ENCODE assay signal across 27 mouse cellular contexts in the genomic region with DNA sequence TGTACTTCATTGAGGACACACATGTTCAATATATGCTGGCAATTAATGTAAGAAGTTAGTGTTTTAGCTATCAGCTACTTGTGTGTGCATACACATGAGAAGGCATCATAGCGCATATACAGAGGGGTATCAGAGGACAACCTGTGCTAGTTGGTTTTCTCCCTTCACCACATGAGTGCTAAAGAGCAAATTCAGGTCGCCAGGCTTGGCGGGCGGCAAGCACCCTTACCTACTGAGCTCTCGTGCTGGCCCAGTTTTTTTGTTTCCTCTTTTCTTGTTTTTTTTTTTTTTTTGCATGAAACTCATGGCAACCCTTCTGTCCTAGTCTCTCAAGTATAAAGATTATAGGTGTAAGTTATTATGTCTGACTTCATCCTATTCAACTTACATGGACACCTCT. TPM values are rescaled to one million over a fixed set of nuclear protein-coding genes. Genes with fewer than 3 reads are reported as not detected.
DNase-seq lines count a peak whose midpoint lies in the region; TF ChIP-seq lines count a peak whose summit lies in the region.
"Had no signal": no experiment of that assay in that cellular context is flagged by ENCODE, and none has a peak within 500 bp of the region (broad histone marks: within the 10 kb centered on the region; RNA-seq: fewer than 3 reads in every experiment).

No protein-coding gene starts in this region.

- no peak for TF ChIP-seq POLR2A in CH12.LX (IDR thresholded peaks at IDR 0.05; ENCODE audit: low read depth, low read length)

- no peak for TF ChIP-seq CTCF in CH12.LX (conservative IDR thresholded peaks at IDR 0.05 in 1 of 2, IDR thresholded peaks at IDR 0.05 in 1 of 2; ENCODE audit: low read depth in 2 of 2, low read length in 2 of 2)

- H3K4me3 ChIP-seq in CH12.LX (replicated peaks in 1 of 3; ENCODE audit: low read depth in 2 of 3, low read length in 2 of 3, poor library complexity in 1 of 3) = no peak overlapping the region
- H3K4me3 ChIP-seq in forebrain, embryonic 10.5 days = no peak overlapping the region
- H3K4me3 ChIP-seq: embryonic facial prominence, embryonic 10.5 days; embryonic facial prominence, embryonic 13.5 days; erythroblast, embryonic 14.5 days; forebrain, embryonic 13.5 days; gastrocnemius, adult 2 months; heart, embryonic 12.5 days; heart, embryonic 15.5 days; hindbrain, embryonic 10.5 days; hindbrain, embryonic 13.5 days had no signal

- dilution Hi-C loops in CH12.LX (cut with MboI; ENCODE audit: extremely low pct_ligation_motif_present, extremely low pct_unique_long_range_greater_than_20kb, low sequenced_read_pairs) = no loop called here

- no peaks in the 10 kb centered on the region for H3K27me3 ChIP-seq in CH12.LX (replicated peaks)
- H3K27me3 ChIP-seq in forebrain, embryonic 10.5 days (ENCODE audit: poor library complexity, severe bottlenecking) = no peaks in the 10 kb centered on the region
- H3K27me3 ChIP-seq: embryonic facial prominence, embryonic 13.5 days; forebrain, embryonic 13.5 days; heart, embryonic 12.5 days; heart, embryonic 15.5 days; hindbrain, embryonic 13.5 days; Patski had no signal

- no peak overlapping the region for H3K4me2 ChIP-seq in CH12.LX (ENCODE audit: insufficient read depth, low read depth, poor library complexity, severe bottlenecking)
- H3K4me2 ChIP-seq: embryonic facial prominence, embryonic 13.5 days; forebrain, embryonic 13.5 days; heart, embryonic 12.5 days; heart, embryonic 15.5 days; hindbrain, embryonic 13.5 days had no signal

- H3K9me3 ChIP-seq in CH12.LX (replicated peaks; ENCODE audit: low read length) = no peaks in the 10 kb centered on the region
- H3K9me3 ChIP-seq in forebrain, embryonic 10.5 days = no peaks in the 10 kb centered on the region
- H3K9me3 ChIP-seq: embryonic facial prominence, embryonic 10.5 days; embryonic facial prominence, embryonic 13.5 days; forebrain, embryonic 13.5 days; G1E; heart, embryonic 12.5 days; heart, embryonic 15.5 days; hindbrain, embryonic 10.5 days; hindbrain, embryonic 13.5 days had no signal

- in situ Hi-C loops in CH12.LX (cut with MboI; ENCODE audit: low pct_ligation_motif_present, low pct_unique_long_range_greater_than_20kb, low sequenced_read_pairs) = no loop called here

- H3K79me2 ChIP-seq in CH12.LX (replicated peaks; ENCODE audit: control insufficient read depth, extremely low read depth, insufficient read depth, poor library complexity, severe bottlenecking) = no peaks in the 10 kb centered on the region

- peaks cover 39 to 78% of the 10 kb centered on the region in 2 experiments for H3K36me3 ChIP-seq in CH12.LX (replicated peaks in 1 of 2; ENCODE audit: control insufficient read depth in 1 of 2, insufficient read depth in 1 of 2, low read length in 1 of 2)
- peaks cover 58% of the 10 kb centered on the region for H3K36me3 ChIP-seq in forebrain, embryonic 10.5 days (replicated peaks)

- no peak for TF ChIP-seq RAD21 in CH12.LX (IDR thresholded peaks at IDR 0.05; ENCODE audit: low read depth, low read length)

- H3K9ac ChIP-seq in CH12.LX (ENCODE audit: insufficient read depth, low read depth) = no peak overlapping the region
- H3K9ac ChIP-seq: embryonic facial prominence, embryonic 13.5 days; forebrain, embryonic 13.5 days; heart, embryonic 12.5 days; heart, embryonic 15.5 days; hindbrain, embryonic 13.5 days had no signal

- 95% methylated on average over 5 of the region's 5 CpGs for WGBS in forebrain, embryonic 10.5 days

- H3K4me1 ChIP-seq in CH12.LX (ENCODE audit: control insufficient read depth in 1 of 2, insufficient read depth in 2 of 2) = peaks cover 0 to 25% of the 10 kb centered on the region in 2 experiments; a peak in 2 of 4 replicates
- no peaks in the 10 kb centered on the region for H3K4me1 ChIP-seq in forebrain, embryonic 10.5 days
- H3K4me1 ChIP-seq: embryonic facial prominence, embryonic 10.5 days; embryonic facial prominence, embryonic 13.5 days; forebrain, embryonic 13.5 days; heart, embryonic 12.5 days; hindbrain, embryonic 10.5 days; hindbrain, embryonic 13.5 days had no signal

- TF ChIP-seq EP300 in CH12.LX (IDR thresholded peaks at IDR 0.05; ENCODE audit: low read length) = no peak

- DNase-seq in A20 (ENCODE audit: low read depth, low spot score) (peak; percentile 44), CH12.LX (ENCODE audit: extremely low read depth) (peak; percentile 39)
- peak; percentile 29 for DNase-seq in thymus, postnatal 25 days
- DNase-seq in forebrain, embryonic 10.5 days (ENCODE audit: extremely low spot score, low spot score) = no peak
- DNase-seq in gastrocnemius, postnatal 10 days = no peak
- no peak for DNase-seq in frontal cortex, postnatal 14 days (ENCODE audit: low spot score in 2 of 2)
- DNase-seq: adrenal gland, adult 2 months; adrenal gland, postnatal 14 days; cerebellum, adult 11 months; cerebellum, adult 2 months; cerebellum, adult 9-11 months; cerebellum, postnatal 25 days; gastrocnemius, adult 2 months; gastrocnemius, postnatal 25 days; heart, adult 18-20 months; heart, postnatal 10 days; heart, postnatal 36 days had no signal

- no peak overlapping the region for H3K27ac ChIP-seq in CH12.LX (ENCODE audit: insufficient read depth, low read depth)
- H3K27ac ChIP-seq in forebrain, embryonic 10.5 days = no peak overlapping the region
- H3K27ac ChIP-seq: embryonic facial prominence, embryonic 10.5 days; embryonic facial prominence, embryonic 13.5 days; forebrain, embryonic 13.5 days; gastrocnemius, adult 2 months; heart, embryonic 15.5 days; hindbrain, embryonic 10.5 days; hindbrain, embryonic 13.5 days had no signal

TF ChIP-seq in CH12.LX, 34 proteins besides CTCF, POLR2A, EP300 and RAD21:
- TF ChIP-seq ZNF384 (IDR thresholded peaks at IDR 0.05; ENCODE audit: low read depth, low read length) (peak; percentile 83), TCF12 (IDR thresholded peaks at IDR 0.05; ENCODE audit: low read depth, low read length) (no peak), MAZ (IDR thresholded peaks at IDR 0.05; ENCODE audit: low read depth, low read length) (no peak)

RNA-seq across cellular contexts. Expression of a gene that starts 56.5 kb away (rescaled TPM):
- total RNA-seq in CH12.LX (2012; rRNA removed) (0.08 and 0.50 TPM in 2 replicates), CH12.LX (2014; rRNA removed) (0.11 and 0.19 TPM in 2 replicates)
- 0.25 and 0.26 TPM in 2 replicates for polyA plus RNA-seq in CH12.LX (2012; ENCODE audit: insufficient read length, low read depth)
- polyA plus RNA-seq in forebrain, embryonic 10.5 days (2016; fragmentation: Nextera tagmentation; extraction: Ambion mirVana) = 0.51 and 0.63 TPM in 2 replicates
- total RNA-seq in gastrocnemius, postnatal 10 days (2021) = 100 to 1,000 TPM; 188 to 190 TPM
- polyA plus RNA-seq: erythroblast, embryonic 14.5 days; G1E had no signal

Comparison
In these comparisons a context has a peak if more than half of its experiments do, and no peak if none do; other contexts are left out.
1. DNase-seq: peak in A20 (single experiment), CH12.LX (single experiment) and thymus, postnatal 25 days (single experiment); none in forebrain, embryonic 10.5 days (single experiment), gastrocnemius, postnatal 10 days (single experiment) and frontal cortex, postnatal 14 days (0 of 2).
2. RNA of a gene that starts 56.5 kb away (total RNA-seq): 188 to 190 TPM in gastrocnemius, postnatal 10 days; 0.08 to 0.50 TPM in CH12.LX; every median in the first group is over 100 times any median in the second.